Comparison of ENCODE assay signal across 10 mouse cellular contexts in the genomic region with DNA sequence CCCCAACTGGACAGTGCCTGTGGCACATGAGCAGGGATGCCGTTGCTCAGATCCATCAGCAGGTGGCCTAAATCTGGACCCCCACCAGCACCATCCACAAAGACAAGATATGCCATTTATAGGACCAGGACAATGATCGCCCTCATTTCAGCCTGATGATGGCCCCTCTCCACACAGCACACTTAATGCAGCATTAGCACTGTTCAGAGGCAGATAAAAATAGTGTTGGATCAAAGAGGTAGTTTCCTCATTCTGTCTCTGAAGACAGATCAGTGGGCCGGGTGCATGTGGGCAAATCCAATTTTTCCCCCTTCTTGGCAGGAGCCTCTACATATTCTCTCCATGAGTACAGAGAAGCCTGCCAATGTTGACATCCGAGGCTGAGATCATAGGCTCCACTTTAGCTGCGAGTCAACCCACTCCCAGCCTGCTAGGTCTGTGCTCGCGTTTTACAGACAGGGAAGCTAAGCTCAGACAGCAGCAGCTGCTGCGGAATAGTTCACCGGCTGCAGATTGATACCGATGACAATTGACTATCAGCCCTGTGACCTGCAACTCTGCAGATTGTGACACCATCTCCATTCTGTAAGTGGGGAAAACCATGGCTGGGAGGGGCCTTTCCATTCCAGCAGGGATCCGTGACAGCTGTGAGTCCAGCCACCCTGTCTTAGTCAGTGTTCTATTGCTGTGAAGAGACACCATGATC.
DNase-seq lines count a peak whose midpoint lies in the region; ATAC-seq and TF ChIP-seq lines count a peak whose summit lies in the region.
"Had no signal": no experiment of that assay in that cellular context is flagged by ENCODE, and none has a peak within 500 bp of the region (broad histone marks: within the 10 kb centered on the region; RNA-seq: fewer than 3 reads in every experiment).

No protein-coding gene starts in this region.

- H3K36me3 ChIP-seq in hindbrain, postnatal 0 days (ENCODE audit: insufficient read depth, low read length) = no peaks in the 10 kb centered on the region
- H3K36me3 ChIP-seq in hindbrain, embryonic 11.5 days (ENCODE audit: control insufficient read depth, insufficient read depth, low read length) = no peaks in the 10 kb centered on the region
- no peaks in the 10 kb centered on the region for H3K36me3 ChIP-seq in intestine, embryonic 15.5 days
- H3K36me3 ChIP-seq in stomach, embryonic 16.5 days (ENCODE audit: control insufficient read depth, insufficient read depth, low read length) = no peaks in the 10 kb centered on the region
- H3K36me3 ChIP-seq: embryonic facial prominence, embryonic 12.5 days; midbrain, embryonic 12.5 days had no signal

- H3K4me1 ChIP-seq in hindbrain, postnatal 0 days (ENCODE audit: insufficient read depth, low read length) = no peaks in the 10 kb centered on the region
- no peaks in the 10 kb centered on the region for H3K4me1 ChIP-seq in hindbrain, embryonic 11.5 days (replicated peaks; ENCODE audit: control insufficient read depth, insufficient read depth, low read length)
- H3K4me1 ChIP-seq in intestine, embryonic 15.5 days (replicated peaks) = peaks cover 11% of the 10 kb centered on the region; the same call in 1 of the 2 replicates
- peaks cover 2% of the 10 kb centered on the region; the same call in 1 of the 2 replicates for H3K4me1 ChIP-seq in lung, adult 2 months (ENCODE audit: control insufficient read depth, insufficient read depth, low read length)
- peaks cover 14% of the 10 kb centered on the region for H3K4me1 ChIP-seq in stomach, embryonic 16.5 days (ENCODE audit: control insufficient read depth, insufficient read depth, low read length)

- H3K27me3 ChIP-seq in hindbrain, postnatal 0 days (ENCODE audit: insufficient read depth, low read length) = no peaks in the 10 kb centered on the region
- H3K27me3 ChIP-seq in hindbrain, embryonic 11.5 days (ENCODE audit: control insufficient read depth, insufficient read depth, low read length) = no peaks in the 10 kb centered on the region
- no peaks in the 10 kb centered on the region for H3K27me3 ChIP-seq in intestine, embryonic 15.5 days (replicated peaks)
- no peaks in the 10 kb centered on the region for H3K27me3 ChIP-seq in stomach, embryonic 16.5 days (ENCODE audit: control insufficient read depth, insufficient read depth, low read length)
- H3K27me3 ChIP-seq: embryonic facial prominence, embryonic 12.5 days; midbrain, embryonic 12.5 days had no signal

- WGBS in hindbrain, postnatal 0 days = 38% methylated on average over 11 of the region's 11 CpGs
- 84% methylated on average over 11 of the region's 11 CpGs for WGBS in hindbrain, embryonic 11.5 days
- 61% methylated on average over 11 of the region's 11 CpGs for WGBS in intestine, embryonic 15.5 days
- WGBS in lung, adult 2 months = 53% methylated on average over 11 of the region's 11 CpGs
- WGBS in stomach, embryonic 16.5 days = 53% methylated on average over 11 of the region's 11 CpGs

- TF ChIP-seq CTCF in hindbrain, postnatal 0 days (IDR thresholded peaks at IDR 0.05; ENCODE audit: low read depth) = no peak; the same call in 1 of the 2 replicates
- TF ChIP-seq CTCF in lung, adult 2 months (IDR thresholded peaks at IDR 0.05; ENCODE audit: insufficient read depth, low read length) = 0 out of 2 replicates have a peak, but pooled peaks have one; percentile 3

- peak; percentile 90 for ATAC-seq in hindbrain, postnatal 0 days
- ATAC-seq in hindbrain, embryonic 11.5 days (ENCODE audit: low FRiP score) = no peak
- peak; percentile 60 for ATAC-seq in intestine, embryonic 15.5 days
- peak; percentile 88 for ATAC-seq in stomach, embryonic 16.5 days (ENCODE audit: insufficient read depth, low FRiP score)

- TF ChIP-seq POLR2A in lung, adult 2 months (IDR thresholded peaks at IDR 0.05; ENCODE audit: borderline replicate concordance, extremely low read depth, low read depth, low read length) = no peak

- no peak overlapping the region; the same call in 1 of the 2 replicates for H3K27ac ChIP-seq in hindbrain, postnatal 0 days
- H3K27ac ChIP-seq in hindbrain, embryonic 11.5 days (ENCODE audit: low read depth, low read length) = no peak overlapping the region
- H3K27ac ChIP-seq in intestine, embryonic 15.5 days = no peak overlapping the region
- H3K27ac ChIP-seq in stomach, embryonic 16.5 days (ENCODE audit: low read length) = peak overlapping the region; percentile 36; the same call in 1 of the 2 replicates
- H3K27ac ChIP-seq: embryonic facial prominence, embryonic 12.5 days; midbrain, embryonic 12.5 days had no signal

- no peak overlapping the region for H3K4me3 ChIP-seq in hindbrain, postnatal 0 days (ENCODE audit: low read length)
- no peak overlapping the region for H3K4me3 ChIP-seq in hindbrain, embryonic 11.5 days (ENCODE audit: low read depth, low read length)
- no peak overlapping the region for H3K4me3 ChIP-seq in intestine, embryonic 15.5 days (replicated peaks)
- no peak overlapping the region for H3K4me3 ChIP-seq in lung, adult 2 months (replicated peaks; ENCODE audit: extremely low read depth, low read depth, low read length)
- no peak overlapping the region for H3K4me3 ChIP-seq in stomach, embryonic 16.5 days (replicated peaks; ENCODE audit: low read length)
- H3K4me3 ChIP-seq: embryonic facial prominence, embryonic 12.5 days; midbrain, embryonic 12.5 days had no signal

- no peak overlapping the region for H3K4me2 ChIP-seq in hindbrain, postnatal 0 days (ENCODE audit: low read depth, low read length)
- H3K4me2 ChIP-seq in hindbrain, embryonic 11.5 days (replicated peaks; ENCODE audit: low read depth, low read length) = no peak overlapping the region
- H3K4me2 ChIP-seq in intestine, embryonic 15.5 days (replicated peaks) = no peak overlapping the region
- no peak overlapping the region for H3K4me2 ChIP-seq in stomach, embryonic 16.5 days (ENCODE audit: low read depth, low read length)
- H3K4me2 ChIP-seq: embryonic facial prominence, embryonic 12.5 days; midbrain, embryonic 12.5 days had no signal

- H3K9ac ChIP-seq in hindbrain, postnatal 0 days (replicated peaks; ENCODE audit: low read length) = no peak overlapping the region
- H3K9ac ChIP-seq in hindbrain, embryonic 11.5 days (ENCODE audit: low read depth, low read length) = no peak overlapping the region
- H3K9ac ChIP-seq in intestine, embryonic 15.5 days = no peak overlapping the region
- 0 out of 2 replicates have a peak overlapping the region, but pooled peaks have one; percentile 16 for H3K9ac ChIP-seq in stomach, embryonic 16.5 days (ENCODE audit: low read length)
- H3K9ac ChIP-seq: embryonic facial prominence, embryonic 12.5 days; midbrain, embryonic 12.5 days had no signal

- no peaks in the 10 kb centered on the region for H3K9me3 ChIP-seq in hindbrain, postnatal 0 days (ENCODE audit: low read length)
- no peaks in the 10 kb centered on the region for H3K9me3 ChIP-seq in hindbrain, embryonic 11.5 days (ENCODE audit: control insufficient read depth, low read length)
- H3K9me3 ChIP-seq in intestine, embryonic 15.5 days = no peaks in the 10 kb centered on the region
- no peaks in the 10 kb centered on the region for H3K9me3 ChIP-seq in stomach, embryonic 16.5 days (replicated peaks; ENCODE audit: control insufficient read depth, low read length)
- H3K9me3 ChIP-seq: embryonic facial prominence, embryonic 12.5 days; midbrain, embryonic 12.5 days had no signal

- DNase-seq in hindbrain, postnatal 0 days (ENCODE audit: low spot score) = peak; percentile 66
- no peak for DNase-seq in hindbrain, embryonic 11.5 days (ENCODE audit: low spot score)
- DNase-seq in frontal cortex, postnatal 36 days (ENCODE audit: low spot score in 2 of 2) = peak; percentile 77 to 91
- no peak for DNase-seq in lung, adult 2 months
- DNase-seq in adrenal gland, postnatal 36 days = no peak
- no peak for DNase-seq in ovary, adult 18-20 months (ENCODE audit: low spot score)

Comparison
In these comparisons a context has a peak if more than half of its experiments do, and no peak if none do; other contexts are left out.
1. DNase-seq: peak in hindbrain, postnatal 0 days (single experiment) and frontal cortex, postnatal 36 days (2 of 2); none in hindbrain, embryonic 11.5 days (single experiment), lung, adult 2 months (single experiment), adrenal gland, postnatal 36 days (0 of 2) and ovary, adult 18-20 months (single experiment).